Mouse (Mus musculus) splenic B cell, adult 2 months (primary cell): ENCODE results near the gene Lingo2.

Experiments
- DNase-seq: peaks from one replicate; pipeline ENCODE4 v3.0.0-alpha.2; 2011; ENCODE audit warnings: low read depth, low spot score
- H3K27me3 ChIP-seq: 2 replicates; pipeline ENCODE4 v1.6.1; 2012; ENCODE audit warnings: mild to moderate bottlenecking, low read length, moderate library complexity, mixed read lengths; ENCODE audit not compliant: control insufficient read depth, poor library complexity, insufficient read depth, severe bottlenecking
- H3K36me3 ChIP-seq: 2 replicates; pipeline ENCODE4 v1.6.1; 2012; ENCODE audit warnings: mild to moderate bottlenecking, low read length, moderate library complexity, mixed read lengths; ENCODE audit not compliant: control insufficient read depth, poor library complexity, insufficient read depth, severe bottlenecking

The Lingo2 gene

GRCm38 (mm10) chr4:36951150-36951954, at the start of gene Lingo2:
Lingo2 (minus strand) TSS chr4:36951747.
- no peak for DNase-seq
- H3K27me3 ChIP-seq, result no peaks in the 10 kb centered on the region
- no peaks in the 10 kb centered on the region for H3K36me3 ChIP-seq

- Histone ChIP-seq H3K27me3 (no peaks in the 10 kb centered on the region), H3K36me3 (no peaks in the 10 kb centered on the region)
- DNase-seq, result no peak
Observed at GRCm38 (mm10) chr4:36973358-36973757, 21.8 kb upstream of the Lingo2 start.

- DNase-seq, result no peak
- Histone ChIP-seq H3K27me3 (no peaks in the 10 kb centered on the region), H3K36me3 (no peaks in the 10 kb centered on the region)
Observed at GRCm38 (mm10) chr4:36952431-36953429, 1.2 kb upstream of the Lingo2 start.

GRCm38 (mm10) chr4:36951955-36952215, 338 bp upstream of the Lingo2 start:
- no peaks in the 10 kb centered on the region for H3K36me3 ChIP-seq
- no peaks in the 10 kb centered on the region for H3K27me3 ChIP-seq
- DNase-seq, result no peak

- DNase-seq, result no peak
- H3K27me3 ChIP-seq, result no peaks in the 10 kb centered on the region
Observed at GRCm38 (mm10) chr4:36950790-36951149, 777 bp downstream of the Lingo2 start.

GRCm38 (mm10) chr4:36950021-36950751, 1.4 kb downstream of the Lingo2 start:
- Histone ChIP-seq H3K27me3 (no peaks in the 10 kb centered on the region), H3K36me3 (no peaks in the 10 kb centered on the region)
- no peak for DNase-seq

More at GRCm38 (mm10) chr4:36950790-36951149, 777 bp downstream of the Lingo2 start:
- no peaks in the 10 kb centered on the region for H3K36me3 ChIP-seq

- Histone ChIP-seq H3K27me3 (no peaks in the 10 kb centered on the region), H3K36me3 (no peaks in the 10 kb centered on the region)
- DNase-seq, result no peak
Observed at GRCm38 (mm10) chr4:36890810-36891209, 60.7 kb downstream of the Lingo2 start.

- H3K27me3 ChIP-seq, result no peaks in the 10 kb centered on the region
- no peak for DNase-seq
- H3K36me3 ChIP-seq, result no peaks in the 10 kb centered on the region
Observed at GRCm38 (mm10) chr4:36890365-36890764, 61.2 kb downstream of the Lingo2 start.

- Histone ChIP-seq H3K27me3 (no peaks in the 10 kb centered on the region), H3K36me3 (no peaks in the 10 kb centered on the region)
- no peak for DNase-seq
Observed at GRCm38 (mm10) chr4:36874781-36875180, 76.8 kb downstream of the Lingo2 start.

- DNase-seq, result no peak
- no peaks in the 10 kb centered on the region for H3K36me3 ChIP-seq
- no peaks in the 10 kb centered on the region for H3K27me3 ChIP-seq
Observed at GRCm38 (mm10) chr4:36824982-36825381, 126.6 kb downstream of the Lingo2 start.

GRCm38 (mm10) chr4:36821914-36822313, 129.6 kb downstream of the Lingo2 start:
- H3K36me3 ChIP-seq, result no peaks in the 10 kb centered on the region
- no peak for DNase-seq
- no peaks in the 10 kb centered on the region for H3K27me3 ChIP-seq

GRCm38 (mm10) chr4:36775088-36775487, 176.5 kb downstream of the Lingo2 start:
- DNase-seq, result no peak
- no peaks in the 10 kb centered on the region for H3K36me3 ChIP-seq
- H3K27me3 ChIP-seq, result no peaks in the 10 kb centered on the region

- no peak for DNase-seq
- no peaks in the 10 kb centered on the region for H3K27me3 ChIP-seq
- no peaks in the 10 kb centered on the region for H3K36me3 ChIP-seq
Observed at GRCm38 (mm10) chr4:36730691-36731090, 220.9 kb downstream of the Lingo2 start.

- no peak for DNase-seq
- Histone ChIP-seq H3K27me3 (no peaks in the 10 kb centered on the region), H3K36me3 (no peaks in the 10 kb centered on the region)
Observed at GRCm38 (mm10) chr4:36716411-36716810, 235.1 kb downstream of the Lingo2 start.

GRCm38 (mm10) chr4:36698888-36699287, 252.7 kb downstream of the Lingo2 start:
- DNase-seq, result no peak
- Histone ChIP-seq H3K27me3 (no peaks in the 10 kb centered on the region), H3K36me3 (no peaks in the 10 kb centered on the region)
